In genomic region chr15:97990124-97990523, GRCm38 (mm10) we compare ENCODE assay signal across 10 mouse cellular contexts. TPM values are rescaled to one million over a fixed set of nuclear protein-coding genes. Genes with fewer than 3 reads are reported as not detected.
DNase-seq lines count a peak whose midpoint lies in the region; ATAC-seq and TF ChIP-seq lines count a peak whose summit lies in the region.
"Had no signal": no experiment of that assay in that cellular context is flagged by ENCODE, and none has a peak within 500 bp of the region (broad histone marks: within the 10 kb centered on the region; RNA-seq: fewer than 3 reads in every experiment).

No protein-coding gene starts in this region.

- TF ChIP-seq CTCF in kidney, postnatal 0 days (IDR thresholded peaks at IDR 0.05; ENCODE audit: low read depth): no peak

- 4% methylated on average over 6 of the region's 6 CpGs for WGBS in kidney, postnatal 0 days
- 2% methylated on average over 6 of the region's 6 CpGs for WGBS in embryonic facial prominence, embryonic 13.5 days
- 0% methylated on average over 6 of the region's 6 CpGs for WGBS in limb, embryonic 10.5 days

- no peak overlapping the region for H3K4me2 ChIP-seq in kidney, postnatal 0 days (ENCODE audit: low read length)
- peak overlapping the region; percentile 45 for H3K4me2 ChIP-seq in embryonic facial prominence, embryonic 13.5 days

- H3K9ac ChIP-seq in kidney, postnatal 0 days (ENCODE audit: low read depth, low read length): no peak overlapping the region
- peak overlapping the region; percentile 54; the same call in 1 of the 2 replicates for H3K9ac ChIP-seq in embryonic facial prominence, embryonic 13.5 days

- no peaks in the 10 kb centered on the region for H3K9me3 ChIP-seq in kidney, postnatal 0 days (replicated peaks; ENCODE audit: low read length)
- H3K9me3 ChIP-seq in embryonic facial prominence, embryonic 13.5 days: no peaks in the 10 kb centered on the region
- H3K9me3 ChIP-seq in limb, embryonic 10.5 days (replicated peaks): no peaks in the 10 kb centered on the region
- H3K9me3 ChIP-seq: G1E had no signal

- no peaks in the 10 kb centered on the region for H3K36me3 ChIP-seq in kidney, postnatal 0 days (ENCODE audit: insufficient read depth, low read length)
- H3K36me3 ChIP-seq in embryonic facial prominence, embryonic 13.5 days: peaks cover 65% of the 10 kb centered on the region
- H3K36me3 ChIP-seq in limb, embryonic 10.5 days: peaks cover 90% of the 10 kb centered on the region
- H3K36me3 ChIP-seq: G1E had no signal

- peak; percentile 82 for DNase-seq in kidney, postnatal 0 days (ENCODE audit: low spot score)
- no peak for DNase-seq in kidney, postnatal 36 days
- peak; percentile 87 for DNase-seq in limb, embryonic 10.5 days (ENCODE audit: low spot score)
- peak; percentile 80 for DNase-seq in retina, embryonic 14.5 days (ENCODE audit: low spot score)
- no peak for DNase-seq in thymus, postnatal 0 days (ENCODE audit: low spot score)
- no peak for DNase-seq in cerebellum, postnatal 4 days (ENCODE audit: low spot score in 2 of 2)
- DNase-seq in layer of hippocampus, postnatal 10 days (ENCODE audit: low spot score in 2 of 2): no peak
- DNase-seq: cerebellum, adult 8-10 months had no signal

- peaks cover 23% of the 10 kb centered on the region for H3K4me1 ChIP-seq in kidney, postnatal 0 days (replicated peaks; ENCODE audit: insufficient read depth, low read length)
- peaks cover 45% of the 10 kb centered on the region for H3K4me1 ChIP-seq in embryonic facial prominence, embryonic 13.5 days
- H3K4me1 ChIP-seq in limb, embryonic 10.5 days: peaks cover 61% of the 10 kb centered on the region

- peak; percentile 56 for ATAC-seq in kidney, postnatal 0 days (replicated peaks; ENCODE audit: low FRiP score, low read depth)
- ATAC-seq in embryonic facial prominence, embryonic 13.5 days (ENCODE audit: insufficient number of reproducible peaks, insufficient read depth, low FRiP score, low TSS enrichment, low read depth): no peak

- peak overlapping the region; percentile 13; the same call in 1 of the 2 replicates for H3K27ac ChIP-seq in kidney, postnatal 0 days
- H3K27ac ChIP-seq in embryonic facial prominence, embryonic 13.5 days: peak overlapping the region; percentile 93
- H3K27ac ChIP-seq in limb, embryonic 10.5 days: peak overlapping the region; percentile 95

- H3K4me3 ChIP-seq in kidney, postnatal 0 days (replicated peaks; ENCODE audit: low read depth, low read length): no peak overlapping the region
- H3K4me3 ChIP-seq in embryonic facial prominence, embryonic 13.5 days: peak overlapping the region; percentile 13; the same call in 1 of the 2 replicates
- peak overlapping the region; percentile 40 for H3K4me3 ChIP-seq in limb, embryonic 10.5 days

- no peaks in the 10 kb centered on the region for H3K27me3 ChIP-seq in kidney, postnatal 0 days (ENCODE audit: insufficient read depth, low read length)
- no peaks in the 10 kb centered on the region for H3K27me3 ChIP-seq in embryonic facial prominence, embryonic 13.5 days
- H3K27me3 ChIP-seq in limb, embryonic 10.5 days (ENCODE audit: low read depth, poor library complexity, severe bottlenecking): no peaks in the 10 kb centered on the region

RNA-seq across cellular contexts. Expression of gene Col2a1, which starts 14.4 kb away (rescaled TPM):
- 14.8 and 16.4 TPM in 2 replicates for polyA plus RNA-seq in kidney, postnatal 0 days (2015; fragmentation: Nextera tagmentation; extraction: Ambion mirVana)
- 306 and 385 TPM in 2 replicates for polyA plus RNA-seq in embryonic facial prominence, embryonic 13.5 days (2015; fragmentation: Nextera tagmentation; extraction: Ambion mirVana)
- polyA plus RNA-seq in limb, embryonic 10.5 days (2016; fragmentation: Nextera tagmentation; extraction: Ambion mirVana): 72.8 and 186 TPM in 2 replicates
- polyA plus RNA-seq in thymus, postnatal 0 days (2015; fragmentation: Nextera tagmentation; extraction: Ambion mirVana): 0.28 and 0.36 TPM in 2 replicates
- 1 to 10 TPM; 1.0 to 2.6 TPM for total RNA-seq in layer of hippocampus, postnatal 10 days (2021)
- polyA plus RNA-seq: G1E had no signal

RNA-seq across cellular contexts. Expression of gene Tmem106c, which starts 26.1 kb away (rescaled TPM):
- polyA plus RNA-seq in kidney, postnatal 0 days (2015; fragmentation: Nextera tagmentation; extraction: Ambion mirVana): 55.0 and 58.3 TPM in 2 replicates
- polyA plus RNA-seq in embryonic facial prominence, embryonic 13.5 days (2015; fragmentation: Nextera tagmentation; extraction: Ambion mirVana): 37.8 and 38.7 TPM in 2 replicates
- 29.8 and 34.9 TPM in 2 replicates for polyA plus RNA-seq in limb, embryonic 10.5 days (2016; fragmentation: Nextera tagmentation; extraction: Ambion mirVana)
- 39.0 and 40.9 TPM in 2 replicates for polyA plus RNA-seq in thymus, postnatal 0 days (2015; fragmentation: Nextera tagmentation; extraction: Ambion mirVana)
- total RNA-seq in layer of hippocampus, postnatal 10 days (2021): 10 to 100 TPM; 20.1 to 22.2 TPM

Comparison
In these comparisons a context has a peak if more than half of its experiments do, and no peak if none do; other contexts are left out.
1. DNase-seq: peak in kidney, postnatal 0 days (single experiment), limb, embryonic 10.5 days (single experiment) and retina, embryonic 14.5 days (single experiment); none in kidney, postnatal 36 days (0 of 2), thymus, postnatal 0 days (single experiment), cerebellum, postnatal 4 days (0 of 2) and layer of hippocampus, postnatal 10 days (0 of 2).
2. H3K27ac ChIP-seq: peak in every context shown above with its lines; median percentile 95 in limb, embryonic 10.5 days; 93 in embryonic facial prominence, embryonic 13.5 days; 13 in kidney, postnatal 0 days.